Mouse (Mus musculus): ENCODE data around the gene Sult2a3.
"Not testable (repeated sequence)": the region's sequence is repeated elsewhere in the genome, so short reads cannot be mapped to it uniquely, and the experiment has no call there.

Sult2a3 gene

DNA sequence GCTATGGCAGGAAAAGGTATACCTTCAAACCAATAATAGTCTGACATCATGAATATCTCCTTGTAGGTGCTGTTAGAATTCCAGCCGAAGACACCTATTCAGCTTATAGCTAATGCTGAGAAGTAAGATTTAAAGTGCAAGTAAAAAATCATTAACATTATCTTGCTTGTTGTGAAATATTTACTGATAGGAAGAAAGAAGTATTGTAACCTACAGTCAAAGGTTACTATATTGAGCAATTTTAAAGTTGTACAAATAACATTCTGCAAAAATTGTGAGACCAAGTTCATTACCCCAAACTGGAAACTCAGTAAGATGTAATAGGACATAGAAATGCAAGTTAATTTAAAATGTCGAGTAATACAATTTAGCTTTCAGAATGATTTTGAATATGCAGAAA is at the start of gene Sult2a3:
Gene Sult2a3, minus strand, starts transcription at position 101 of the 400 bp plus-strand sequence.
- no peak for DNase-seq (ENCODE audit: low read depth, low spot score)

DNA sequence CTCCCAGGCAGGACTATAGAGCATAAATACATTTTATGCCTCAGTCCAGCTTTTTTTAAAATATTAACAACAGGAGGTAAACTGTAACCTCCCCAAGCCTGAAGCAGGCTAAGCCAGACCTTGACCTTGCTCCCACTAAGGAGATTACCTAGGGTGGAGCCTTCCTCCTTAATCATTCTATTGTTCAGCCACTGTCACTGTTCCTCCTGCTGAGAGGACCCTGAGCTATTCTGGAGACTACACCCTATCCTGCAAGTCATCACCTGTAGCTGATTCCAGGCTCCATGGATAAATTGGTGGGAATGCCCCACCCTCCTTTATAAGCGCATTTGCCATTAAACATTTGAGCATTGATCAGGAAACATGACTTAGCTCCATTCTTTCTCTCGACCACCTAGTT is 2.4 kb downstream of the Sult2a3 start:
- DNase-seq (ENCODE audit: low read depth, low spot score): no peak

DNA sequence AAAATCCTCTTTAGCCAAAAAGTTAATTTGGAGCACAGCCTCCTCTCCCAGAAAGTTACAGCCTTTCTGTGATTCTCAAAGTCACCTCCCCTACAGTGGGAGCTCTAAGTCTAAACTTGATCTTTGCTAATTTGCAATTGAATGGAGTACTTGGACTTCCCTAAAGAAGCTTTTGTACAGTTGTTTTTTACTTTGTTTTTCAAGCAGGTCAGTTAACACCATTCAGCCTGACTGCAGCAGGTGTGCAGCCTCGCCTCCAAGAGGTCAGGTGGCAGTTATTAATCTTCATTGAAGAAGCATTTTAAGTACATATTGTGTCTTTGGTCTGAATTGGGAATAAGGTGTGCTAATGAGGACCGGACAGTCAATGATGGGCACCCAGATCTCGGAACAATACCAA is 3.0 kb downstream of the Sult2a3 start:
- DNase-seq (ENCODE audit: low read depth, low spot score): not testable (repeated sequence)

DNA sequence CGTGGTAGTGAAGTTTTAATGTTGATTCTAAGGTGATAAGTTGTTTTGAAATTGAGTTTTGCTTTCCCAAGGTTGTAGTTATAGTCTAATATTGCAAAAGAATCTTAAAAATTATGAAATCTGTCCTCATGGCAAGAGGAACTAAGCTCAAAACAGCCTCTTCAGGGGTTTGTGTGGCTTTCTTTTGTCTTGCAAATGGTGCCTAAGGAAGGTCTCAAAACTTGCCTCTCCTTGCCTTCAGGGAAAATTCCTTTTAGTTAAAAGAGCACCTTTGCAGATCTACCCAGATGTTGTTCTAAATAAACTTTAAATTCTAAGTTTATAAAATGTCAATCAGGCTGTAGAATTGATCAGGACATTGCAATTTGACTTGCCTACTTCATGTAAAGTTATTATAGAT is 6.1 kb downstream of the Sult2a3 start:
- DNase-seq (ENCODE audit: low read depth, low spot score): no peak

DNA sequence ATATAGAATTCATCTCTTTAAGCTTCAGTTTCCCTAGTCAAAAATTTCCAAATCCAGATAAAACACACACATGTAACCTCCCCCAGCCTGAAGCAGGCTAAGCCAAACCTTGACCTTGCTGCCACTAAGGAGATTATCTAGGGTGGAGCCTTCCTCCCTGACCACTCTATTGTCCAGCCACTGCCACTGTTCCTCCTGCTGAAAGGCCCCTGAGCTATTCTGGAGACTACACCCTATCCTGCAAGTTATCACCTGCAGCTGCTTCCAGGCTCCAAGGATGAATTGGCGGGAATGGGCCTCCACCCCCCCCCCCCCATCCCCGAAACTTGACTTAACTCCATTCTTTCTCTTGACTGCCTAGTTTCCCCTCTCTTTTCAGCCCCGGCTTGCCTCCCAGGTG is 8.4 kb downstream of the Sult2a3 start:
- DNase-seq (ENCODE audit: low read depth, low spot score): not testable (repeated sequence)

DNA sequence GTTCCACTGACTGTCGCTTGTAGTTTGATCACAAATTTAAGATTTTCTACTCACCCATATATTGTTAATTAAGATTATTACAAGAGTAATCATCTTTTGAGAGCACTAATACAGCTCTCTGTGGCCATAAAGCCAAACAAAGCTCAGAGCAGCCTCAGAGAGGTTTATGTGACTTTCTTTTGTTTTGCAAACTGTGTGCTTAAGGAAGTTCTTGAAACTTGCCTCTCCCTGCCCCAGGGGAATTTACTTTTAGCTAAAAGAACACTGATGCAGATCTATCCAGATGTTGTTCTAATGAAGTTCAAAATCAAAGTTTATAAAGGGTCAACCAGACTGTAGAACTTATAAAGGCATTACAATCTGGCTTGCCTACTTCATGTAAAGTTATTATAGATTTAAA is 75.0 kb downstream of the Sult2a3 start:
- not testable (repeated sequence) for DNase-seq (ENCODE audit: low read depth, low spot score)

DNA sequence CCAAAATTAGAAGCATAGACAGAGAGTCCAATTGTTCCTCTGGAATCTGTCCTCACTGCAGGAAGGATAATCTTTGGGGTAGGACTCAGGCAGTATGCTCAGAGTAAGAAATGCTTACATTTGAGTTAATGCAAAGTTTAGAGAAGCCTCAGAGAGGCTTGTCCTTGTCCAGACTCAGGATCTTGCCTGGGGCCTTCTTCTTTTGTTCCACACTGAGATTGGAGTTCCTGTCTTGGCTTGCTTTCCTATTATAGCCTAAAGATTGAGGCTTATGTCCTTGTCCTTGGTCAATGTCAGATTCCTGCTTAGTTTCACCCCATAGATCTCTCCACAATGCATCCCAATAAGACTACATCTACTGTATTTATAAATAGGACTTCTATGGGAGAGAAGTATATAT is 92.0 kb downstream of the Sult2a3 start:
- not testable (repeated sequence) for DNase-seq (ENCODE audit: low read depth, low spot score)

Data from retina, postnatal 7 days (tissue).